Mouse (Mus musculus) thymus, adult 2 months (tissue): ENCODE measurements around the gene Farsa.

Experiments used
- CTCF ChIP-seq: fragments of 200-500 bp; IDR thresholded peaks from 2 replicates; pipeline ENCODE4 v1.5.1; 2012; ENCODE audit warnings: mild to moderate bottlenecking, control low read depth, low read length, moderate library complexity, borderline replicate concordance; ENCODE audit not compliant: control insufficient read depth, poor library complexity, insufficient read depth; ENCODE audit errors: extremely low read depth
- POLR2A ChIP-seq: fragments of 200-500 bp; IDR thresholded peaks from 2 replicates; pipeline ENCODE4 v1.6.1; 2012; ENCODE audit warnings: mild to moderate bottlenecking, low read length, control low read depth, moderate library complexity; ENCODE audit not compliant: control insufficient read depth, poor library complexity, insufficient read depth; ENCODE audit errors: extremely low read depth

DNA sequence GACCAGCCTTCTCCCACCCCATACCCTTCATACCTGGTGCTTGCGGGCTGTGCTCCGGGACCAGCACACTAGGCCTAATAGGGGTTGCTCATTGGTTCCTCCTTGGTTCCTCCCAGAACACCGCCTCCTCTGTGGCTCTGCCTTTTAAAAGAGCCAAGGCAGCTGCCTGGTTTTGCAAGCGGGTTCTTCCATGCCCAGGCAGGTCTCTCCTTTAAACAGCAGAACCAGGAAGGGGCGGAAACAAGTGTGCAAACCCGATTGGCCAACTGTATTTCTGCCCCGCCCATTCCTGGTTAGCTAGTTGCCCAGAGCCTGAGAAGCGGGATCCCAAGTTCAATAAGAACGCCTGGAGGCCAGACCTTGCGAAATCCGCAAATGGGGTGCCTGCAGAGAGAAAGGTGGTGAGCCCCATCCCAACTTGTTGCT, 36.9 kb downstream of the Farsa start, which contains the start of gene Gcdh:
- TF ChIP-seq CTCF = peak; percentile 22; the same call in 1 of the 2 replicates
- 0 out of 2 replicates have a peak, but pooled peaks have one; percentile 33 for TF ChIP-seq POLR2A
